Mouse (Mus musculus) gonadal fat pad, adult 2 months (tissue): Measurements from ENCODE around the gene Casp1. TPM values are rescaled to one million over a fixed set of nuclear protein-coding genes. Genes with fewer than 3 reads are reported as not detected.

Experiments used
- DNase-seq: peaks from one replicate; pipeline ENCODE4 v3.0.0-alpha.2; 2012; ENCODE audit warnings: low read depth
- polyA plus RNA-seq: library from polyadenylated mRNA; depleted of rRNA; stranded (reverse); fragments of >200 nt; gene quantifications from 2 replicates; pipeline ENCODE4 v1.2.3, GENCODE M21; 2012; rRNA removed

Casp1 gene
- 0.80 and 0.86 TPM in 2 replicates for polyA plus RNA-seq

- no peak for DNase-seq
Observed at GRCm38 (mm10) chr9:5298329-5299131, at the start of gene Casp1. Gene Casp1, plus strand, starts transcription at chr9:5298517.

- peak; percentile 56 for DNase-seq
Observed at GRCm38 (mm10) chr9:5263951-5264475, 34.3 kb upstream of the Casp1 start.

GRCm38 (mm10) chr9:5270274-5270673 is 28.0 kb upstream of the Casp1 start:
- DNase-seq, result no peak

GRCm38 (mm10) chr9:5270884-5271283 is 27.4 kb upstream of the Casp1 start:
- no peak for DNase-seq

GRCm38 (mm10) chr9:5271334-5271845 is 26.9 kb upstream of the Casp1 start:
- DNase-seq, result no peak

- DNase-seq, result no peak
Observed at GRCm38 (mm10) chr9:5286071-5286470, 12.2 kb upstream of the Casp1 start.

GRCm38 (mm10) chr9:5286597-5286996 is 11.7 kb upstream of the Casp1 start:
- no peak for DNase-seq

GRCm38 (mm10) chr9:5296354-5297237 is 1.7 kb upstream of the Casp1 start:
- DNase-seq, result no peak

GRCm38 (mm10) chr9:5299132-5299381 is 740 bp downstream of the Casp1 start:
- no peak for DNase-seq

- no peak for DNase-seq
Observed at GRCm38 (mm10) chr9:5308561-5308960, 10.2 kb downstream of the Casp1 start, which contains the start of gene Casp4. Gene Casp4, plus strand, starts transcription at chr9:5308828.

- DNase-seq, result no peak
Observed at GRCm38 (mm10) chr9:5310112-5310511, 11.8 kb downstream of the Casp1 start.

- no peak for DNase-seq
Observed at GRCm38 (mm10) chr9:5311435-5311834, 13.1 kb downstream of the Casp1 start.

GRCm38 (mm10) chr9:5328204-5328603 is 29.9 kb downstream of the Casp1 start:
- DNase-seq, result no peak

GRCm38 (mm10) chr9:5332441-5332840 is 34.1 kb downstream of the Casp1 start:
- DNase-seq, result no peak

GRCm38 (mm10) chr9:5333422-5333821 is 35.1 kb downstream of the Casp1 start:
- DNase-seq, result no peak

GRCm38 (mm10) chr9:5343092-5343491 is 44.8 kb downstream of the Casp1 start:
- DNase-seq, result no peak

- DNase-seq, result no peak
Observed at GRCm38 (mm10) chr9:5344090-5344489, 45.8 kb downstream of the Casp1 start.

GRCm38 (mm10) chr9:5345291-5345898 is 47.1 kb downstream of the Casp1 start, which contains the start of gene Casp12:
Gene Casp12, plus strand, starts transcription at chr9:5345430.
- DNase-seq, result no peak

GRCm38 (mm10) chr9:5347381-5347780 is 49.1 kb downstream of the Casp1 start:
- no peak for DNase-seq

GRCm38 (mm10) chr9:5353673-5354072 is 55.4 kb downstream of the Casp1 start:
- no peak for DNase-seq

GRCm38 (mm10) chr9:5356801-5357200 is 58.5 kb downstream of the Casp1 start:
- peak; percentile 74 for DNase-seq
